Mouse (Mus musculus): ENCODE measurements around the gene Coq8a. TPM values are rescaled to one million over a fixed set of nuclear protein-coding genes. Genes with fewer than 3 reads are reported as not detected.

Gene Coq8a
- polyA plus RNA-seq, 1 experiment from 2014 or later: 3.2 TPM

GRCm38 (mm10) chr1:180171883-180172282 is 27.5 kb downstream of the Coq8a start:
- DNase-seq (ENCODE audit: low spot score) (no peak), ATAC-seq (ENCODE audit: low FRiP score) (no peak)
- Histone ChIP-seq H3K4me2 (replicated peaks) (no peak overlapping the region), H3K4me3 (replicated peaks; ENCODE audit: low read length) (no peak overlapping the region), H3K4me1 (replicated peaks; ENCODE audit: control insufficient read depth, insufficient read depth, low read length) (no peaks in the 10 kb centered on the region), H3K9ac (no peak overlapping the region), H3K27ac (no peak overlapping the region), H3K36me3 (replicated peaks; ENCODE audit: control insufficient read depth, insufficient read depth) (no peaks in the 10 kb centered on the region; the same call in 1 of the 2 replicates), H3K9me3 (ENCODE audit: control insufficient read depth, low read length) (no peaks in the 10 kb centered on the region), H3K27me3 (ENCODE audit: control insufficient read depth, insufficient read depth, low read length) (no peaks in the 10 kb centered on the region)
- WGBS: 85% methylated on average over 2 of the region's 2 CpGs

- ATAC-seq (ENCODE audit: low FRiP score): no peak
- H3K36me3 ChIP-seq (replicated peaks; ENCODE audit: control insufficient read depth, insufficient read depth): peaks cover 7% of the 10 kb centered on the region
- H3K27ac ChIP-seq: no peak overlapping the region
- H3K4me2 ChIP-seq (replicated peaks): no peak overlapping the region
- DNase-seq (ENCODE audit: low spot score): no peak
- no peaks in the 10 kb centered on the region for H3K9me3 ChIP-seq (ENCODE audit: control insufficient read depth, low read length)
- WGBS: 95% methylated on average over 8 of the region's 8 CpGs
- H3K27me3 ChIP-seq (ENCODE audit: control insufficient read depth, insufficient read depth, low read length): no peaks in the 10 kb centered on the region
- H3K9ac ChIP-seq: no peak overlapping the region
- no peak overlapping the region for H3K4me3 ChIP-seq (replicated peaks; ENCODE audit: low read length)
- no peaks in the 10 kb centered on the region for H3K4me1 ChIP-seq (replicated peaks; ENCODE audit: control insufficient read depth, insufficient read depth, low read length)
Observed at GRCm38 (mm10) chr1:180170071-180170470, 29.3 kb downstream of the Coq8a start.

- Histone ChIP-seq H3K27ac (no peak overlapping the region), H3K4me2 (replicated peaks) (no peak overlapping the region), H3K4me1 (replicated peaks; ENCODE audit: control insufficient read depth, insufficient read depth, low read length) (no peaks in the 10 kb centered on the region), H3K9ac (no peak overlapping the region), H3K27me3 (ENCODE audit: control insufficient read depth, insufficient read depth, low read length) (no peaks in the 10 kb centered on the region), H3K36me3 (replicated peaks; ENCODE audit: control insufficient read depth, insufficient read depth) (peaks cover 7% of the 10 kb centered on the region), H3K4me3 (replicated peaks; ENCODE audit: low read length) (no peak overlapping the region), H3K9me3 (ENCODE audit: control insufficient read depth, low read length) (no peaks in the 10 kb centered on the region)
- WGBS: 93% methylated on average over 7 of the region's 7 CpGs
- ATAC-seq (ENCODE audit: low FRiP score): no peak; the same call in 1 of the 2 replicates
- DNase-seq (ENCODE audit: low spot score): no peak
Observed at GRCm38 (mm10) chr1:180169161-180169560, 30.2 kb downstream of the Coq8a start.

GRCm38 (mm10) chr1:180168294-180168693 is 31.1 kb downstream of the Coq8a start:
- Histone ChIP-seq H3K9ac (no peak overlapping the region), H3K4me3 (replicated peaks; ENCODE audit: low read length) (no peak overlapping the region), H3K9me3 (ENCODE audit: control insufficient read depth, low read length) (no peaks in the 10 kb centered on the region), H3K36me3 (replicated peaks; ENCODE audit: control insufficient read depth, insufficient read depth) (peaks cover 14% of the 10 kb centered on the region), H3K4me2 (replicated peaks) (no peak overlapping the region), H3K4me1 (replicated peaks; ENCODE audit: control insufficient read depth, insufficient read depth, low read length) (no peaks in the 10 kb centered on the region), H3K27me3 (ENCODE audit: control insufficient read depth, insufficient read depth, low read length) (no peaks in the 10 kb centered on the region), H3K27ac (no peak overlapping the region)
- DNase-seq (ENCODE audit: low spot score) (no peak), ATAC-seq (ENCODE audit: low FRiP score) (no peak)
- 96% methylated on average over 6 of the region's 6 CpGs for WGBS

DNA sequence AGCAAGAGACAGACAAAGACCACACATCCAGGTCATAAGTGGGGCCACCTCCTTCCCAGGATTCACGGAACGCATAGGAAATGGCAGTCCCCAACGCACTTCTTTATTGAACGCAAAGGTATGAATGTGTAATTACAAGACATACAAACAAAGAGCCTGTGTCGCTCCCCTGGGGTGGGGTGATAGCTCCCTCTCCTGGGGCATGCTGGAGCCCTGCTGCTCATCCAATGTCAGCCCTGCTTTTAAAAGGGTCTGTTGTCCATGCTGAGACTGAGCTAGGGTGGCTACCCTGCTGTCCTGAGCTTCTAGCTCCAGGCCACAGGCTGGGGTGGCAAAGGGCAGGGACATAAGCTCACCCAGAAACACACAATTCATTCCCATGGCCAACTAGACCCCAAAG is 32.9 kb downstream of the Coq8a start:
- no peak for DNase-seq (ENCODE audit: low spot score)
- Histone ChIP-seq H3K4me1 (replicated peaks; ENCODE audit: control insufficient read depth, insufficient read depth, low read length) (no peaks in the 10 kb centered on the region), H3K36me3 (replicated peaks; ENCODE audit: control insufficient read depth, insufficient read depth) (peaks cover 32% of the 10 kb centered on the region), H3K9ac (no peak overlapping the region), H3K27ac (no peak overlapping the region), H3K27me3 (ENCODE audit: control insufficient read depth, insufficient read depth, low read length) (no peaks in the 10 kb centered on the region), H3K9me3 (ENCODE audit: control insufficient read depth, low read length) (no peaks in the 10 kb centered on the region), H3K4me2 (replicated peaks) (no peak overlapping the region), H3K4me3 (replicated peaks; ENCODE audit: low read length) (no peak overlapping the region)
- 84% methylated on average over 5 of the region's 5 CpGs for WGBS
- no peak for ATAC-seq (ENCODE audit: low FRiP score)

DNA sequence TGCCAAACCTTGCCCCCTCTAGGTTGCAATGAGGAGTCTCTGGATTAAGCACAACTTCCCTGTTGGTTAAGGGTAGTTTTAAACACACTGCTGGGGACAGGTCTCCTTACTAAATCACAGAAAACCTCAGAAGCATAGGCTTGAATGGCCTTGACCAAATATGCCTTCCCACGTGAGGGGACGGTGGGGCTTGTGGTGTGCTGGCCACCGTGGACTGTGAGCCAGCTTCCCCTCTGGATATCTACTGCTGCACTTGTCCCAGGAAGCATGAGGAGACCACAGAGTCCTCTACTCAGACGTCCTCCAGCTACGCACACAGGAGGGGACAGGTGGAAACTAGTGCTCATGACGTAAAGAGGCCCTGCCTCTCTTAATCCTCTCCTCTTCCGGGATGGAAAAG is 36.4 kb downstream of the Coq8a start:
- ATAC-seq (ENCODE audit: low FRiP score) (no peak), DNase-seq (ENCODE audit: low spot score) (no peak)
- Histone ChIP-seq H3K36me3 (replicated peaks; ENCODE audit: control insufficient read depth, insufficient read depth) (peaks cover 59% of the 10 kb centered on the region), H3K4me3 (replicated peaks; ENCODE audit: low read length) (no peak overlapping the region), H3K9me3 (ENCODE audit: control insufficient read depth, low read length) (no peaks in the 10 kb centered on the region), H3K9ac (no peak overlapping the region), H3K27me3 (ENCODE audit: control insufficient read depth, insufficient read depth, low read length) (no peaks in the 10 kb centered on the region), H3K4me2 (replicated peaks) (no peak overlapping the region), H3K4me1 (replicated peaks; ENCODE audit: control insufficient read depth, insufficient read depth, low read length) (no peaks in the 10 kb centered on the region), H3K27ac (no peak overlapping the region)
- 96% methylated on average over 7 of the region's 7 CpGs for WGBS

- H3K9me3 ChIP-seq (ENCODE audit: control insufficient read depth, low read length): no peaks in the 10 kb centered on the region
- H3K36me3 ChIP-seq (replicated peaks; ENCODE audit: control insufficient read depth, insufficient read depth): peaks cover 59% of the 10 kb centered on the region
- WGBS: 85% methylated on average over 20 of the region's 20 CpGs
- no peaks in the 10 kb centered on the region for H3K27me3 ChIP-seq (ENCODE audit: control insufficient read depth, insufficient read depth, low read length)
- no peaks in the 10 kb centered on the region for H3K4me1 ChIP-seq (replicated peaks; ENCODE audit: control insufficient read depth, insufficient read depth, low read length)
- H3K4me3 ChIP-seq (replicated peaks; ENCODE audit: low read length): no peak overlapping the region
- no peak overlapping the region for H3K4me2 ChIP-seq (replicated peaks)
- no peak for DNase-seq (ENCODE audit: low spot score)
- ATAC-seq (ENCODE audit: low FRiP score): no peak
- H3K9ac ChIP-seq: no peak overlapping the region
- H3K27ac ChIP-seq: no peak overlapping the region
Observed at GRCm38 (mm10) chr1:180161566-180162355, 37.6 kb downstream of the Coq8a start.

DNA sequence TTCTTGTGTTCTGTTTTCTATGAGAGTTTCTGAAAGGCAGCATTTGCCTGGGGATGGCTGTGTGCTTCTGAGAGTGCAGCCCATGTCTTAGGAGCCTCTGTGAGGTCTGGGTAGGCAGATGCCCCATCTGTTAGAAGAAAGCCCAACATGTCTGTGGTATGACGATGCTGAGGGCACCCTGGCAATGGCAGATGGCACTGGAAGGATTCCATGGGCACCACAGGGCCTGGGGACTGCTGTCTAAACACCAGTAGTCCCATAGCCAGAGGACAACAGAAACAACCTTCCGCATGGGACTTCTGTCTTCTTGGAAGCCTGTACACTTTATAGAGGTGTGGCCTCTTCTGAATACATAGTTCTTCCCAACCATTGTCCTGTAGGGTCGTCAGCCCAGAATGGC is 38.2 kb downstream of the Coq8a start:
- WGBS: 77% methylated on average over 3 of the region's 3 CpGs
- Histone ChIP-seq H3K27me3 (ENCODE audit: control insufficient read depth, insufficient read depth, low read length) (no peaks in the 10 kb centered on the region), H3K9ac (no peak overlapping the region), H3K4me1 (replicated peaks; ENCODE audit: control insufficient read depth, insufficient read depth, low read length) (no peaks in the 10 kb centered on the region), H3K4me3 (replicated peaks; ENCODE audit: low read length) (no peak overlapping the region), H3K9me3 (ENCODE audit: control insufficient read depth, low read length) (no peaks in the 10 kb centered on the region), H3K27ac (no peak overlapping the region), H3K4me2 (replicated peaks) (no peak overlapping the region), H3K36me3 (replicated peaks; ENCODE audit: control insufficient read depth, insufficient read depth) (peaks cover 59% of the 10 kb centered on the region)
- no peak for DNase-seq (ENCODE audit: low spot score)
- ATAC-seq (ENCODE audit: low FRiP score): no peak

DNA sequence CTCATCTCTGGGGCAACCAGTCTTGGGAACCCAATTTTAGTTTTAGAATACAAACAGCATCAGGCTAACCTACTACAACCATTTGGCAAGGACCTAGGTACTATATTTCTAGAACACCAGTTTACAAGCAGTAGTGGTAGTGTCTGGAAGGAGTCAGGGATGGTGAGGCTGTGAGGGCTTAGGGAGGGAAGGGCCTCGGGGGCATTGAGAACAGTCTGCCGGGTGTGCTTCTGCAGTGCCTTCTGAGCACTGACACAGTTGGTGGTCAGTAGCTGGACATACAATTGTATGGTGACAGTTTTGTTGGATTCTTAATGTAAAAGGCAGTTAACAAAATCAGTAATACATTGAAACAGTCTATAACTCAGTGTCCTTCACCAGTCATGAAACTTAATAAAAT is 38.9 kb downstream of the Coq8a start:
- Histone ChIP-seq H3K9me3 (ENCODE audit: control insufficient read depth, low read length) (no peaks in the 10 kb centered on the region), H3K9ac (no peak overlapping the region), H3K27ac (no peak overlapping the region), H3K4me2 (replicated peaks) (no peak overlapping the region), H3K4me1 (replicated peaks; ENCODE audit: control insufficient read depth, insufficient read depth, low read length) (no peaks in the 10 kb centered on the region), H3K4me3 (replicated peaks; ENCODE audit: low read length) (no peak overlapping the region), H3K36me3 (replicated peaks; ENCODE audit: control insufficient read depth, insufficient read depth) (peaks cover 58% of the 10 kb centered on the region), H3K27me3 (ENCODE audit: control insufficient read depth, insufficient read depth, low read length) (no peaks in the 10 kb centered on the region)
- WGBS: 86% methylated on average over 2 of the region's 2 CpGs
- ATAC-seq (ENCODE audit: low FRiP score) (no peak), DNase-seq (ENCODE audit: low spot score) (no peak)

- Histone ChIP-seq H3K4me3 (replicated peaks; ENCODE audit: low read length) (no peak overlapping the region), H3K36me3 (replicated peaks; ENCODE audit: control insufficient read depth, insufficient read depth) (peaks cover 62% of the 10 kb centered on the region), H3K9me3 (ENCODE audit: control insufficient read depth, low read length) (no peaks in the 10 kb centered on the region), H3K4me2 (replicated peaks) (no peak overlapping the region), H3K27ac (no peak overlapping the region), H3K4me1 (replicated peaks; ENCODE audit: control insufficient read depth, insufficient read depth, low read length) (no peaks in the 10 kb centered on the region), H3K9ac (no peak overlapping the region), H3K27me3 (ENCODE audit: control insufficient read depth, insufficient read depth, low read length) (no peaks in the 10 kb centered on the region)
- 95% methylated on average over 2 of the region's 2 CpGs for WGBS
- ATAC-seq (ENCODE audit: low FRiP score): no peak
- DNase-seq (ENCODE audit: low spot score): no peak
Observed at GRCm38 (mm10) chr1:180158648-180159047, 40.8 kb downstream of the Coq8a start.

All from hindbrain, embryonic 14.5 days (tissue).